Mouse (Mus musculus): ENCODE measurements around the gene Nacad. TPM values are rescaled to one million over a fixed set of nuclear protein-coding genes. Genes with fewer than 3 reads are reported as not detected.

Gene Nacad
- polyA plus RNA-seq, 1 experiment from 2014 or later: 1.3 TPM

- no peak for ATAC-seq (replicated peaks; ENCODE audit: insufficient number of reproducible peaks, low FRiP score, low TSS enrichment)
- H3K9ac ChIP-seq (ENCODE audit: low read depth, low read length): no peak overlapping the region
- no peaks in the 10 kb centered on the region for H3K27me3 ChIP-seq (ENCODE audit: control insufficient read depth, insufficient read depth, low read length)
- H3K9me3 ChIP-seq (replicated peaks; ENCODE audit: control insufficient read depth, low read length): no peaks in the 10 kb centered on the region
- H3K4me1 ChIP-seq (ENCODE audit: control insufficient read depth, insufficient read depth, low read length): no peaks in the 10 kb centered on the region
- no peak overlapping the region for H3K4me3 ChIP-seq (ENCODE audit: low read depth, low read length)
- H3K27ac ChIP-seq (ENCODE audit: low read depth, low read length): no peak overlapping the region
- WGBS (ENCODE audit: insufficient replicate concordance): 65% methylated on average over 8 of the region's 8 CpGs
- H3K36me3 ChIP-seq (ENCODE audit: control insufficient read depth, insufficient read depth, low read length): no peaks in the 10 kb centered on the region
- H3K4me2 ChIP-seq: no peak overlapping the region
These were observed 30.3 kb upstream of the Nacad start for GRCm38 (mm10) chr11:6636150-6636549.

- no peak overlapping the region for H3K9ac ChIP-seq (ENCODE audit: low read depth, low read length)
- no peak overlapping the region for H3K4me2 ChIP-seq
- peaks cover 3% of the 10 kb centered on the region for H3K4me1 ChIP-seq (ENCODE audit: control insufficient read depth, insufficient read depth, low read length)
These were observed 23.8 kb upstream of the Nacad start for GRCm38 (mm10) chr11:6629655-6630054.

GRCm38 (mm10) chr11:6628568-6628967, 22.7 kb upstream of the Nacad start:
- H3K4me1 ChIP-seq (ENCODE audit: control insufficient read depth, insufficient read depth, low read length): peaks cover 14% of the 10 kb centered on the region
- H3K4me3 ChIP-seq (ENCODE audit: low read depth, low read length): no peak overlapping the region
- no peak for ATAC-seq (replicated peaks; ENCODE audit: insufficient number of reproducible peaks, low FRiP score, low TSS enrichment)
- H3K9ac ChIP-seq (ENCODE audit: low read depth, low read length): no peak overlapping the region
- no peaks in the 10 kb centered on the region for H3K27me3 ChIP-seq (ENCODE audit: control insufficient read depth, insufficient read depth, low read length)
- no peak overlapping the region for H3K27ac ChIP-seq (ENCODE audit: low read depth, low read length)
- H3K4me2 ChIP-seq: no peak overlapping the region
- no peaks in the 10 kb centered on the region for H3K9me3 ChIP-seq (replicated peaks; ENCODE audit: control insufficient read depth, low read length)
- 30% methylated on average over 4 of the region's 4 CpGs for WGBS (ENCODE audit: insufficient replicate concordance)
- peaks cover 5% of the 10 kb centered on the region for H3K36me3 ChIP-seq (ENCODE audit: control insufficient read depth, insufficient read depth, low read length)

More at GRCm38 (mm10) chr11:6629655-6630054, 23.8 kb upstream of the Nacad start:
- Histone ChIP-seq H3K27ac (ENCODE audit: low read depth, low read length) (no peak overlapping the region), H3K36me3 (ENCODE audit: control insufficient read depth, insufficient read depth, low read length) (no peaks in the 10 kb centered on the region), H3K9me3 (replicated peaks; ENCODE audit: control insufficient read depth, low read length) (no peaks in the 10 kb centered on the region), H3K4me3 (ENCODE audit: low read depth, low read length) (no peak overlapping the region), H3K27me3 (ENCODE audit: control insufficient read depth, insufficient read depth, low read length) (no peaks in the 10 kb centered on the region)
- ATAC-seq (replicated peaks; ENCODE audit: insufficient number of reproducible peaks, low FRiP score, low TSS enrichment): no peak

DNA sequence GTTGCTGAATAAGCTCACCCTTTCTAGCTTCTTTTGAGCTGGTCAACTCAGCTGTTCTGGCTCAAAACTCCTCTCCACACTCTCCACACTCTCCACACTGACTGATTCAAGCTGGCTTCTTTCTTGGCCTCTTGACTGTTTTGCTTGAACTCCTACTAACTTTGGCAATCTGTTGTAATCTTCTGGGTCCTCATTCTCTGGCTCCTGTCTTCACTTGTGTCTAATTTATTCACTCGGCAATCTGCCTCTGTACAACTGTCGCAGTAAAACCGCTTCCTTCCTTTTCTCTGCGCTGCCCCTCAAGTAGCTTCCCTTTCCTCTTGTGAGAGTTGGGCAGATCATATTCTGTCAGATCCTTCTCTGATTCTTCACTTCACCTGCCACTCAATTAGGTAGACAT, 21.9 kb upstream of the Nacad start:
- peaks cover 9% of the 10 kb centered on the region for H3K36me3 ChIP-seq (ENCODE audit: control insufficient read depth, insufficient read depth, low read length)
- no peaks in the 10 kb centered on the region for H3K27me3 ChIP-seq (ENCODE audit: control insufficient read depth, insufficient read depth, low read length)
- H3K4me1 ChIP-seq (ENCODE audit: control insufficient read depth, insufficient read depth, low read length): peaks cover 15% of the 10 kb centered on the region
- no peak overlapping the region for H3K4me2 ChIP-seq
- H3K27ac ChIP-seq (ENCODE audit: low read depth, low read length): no peak overlapping the region
- no peaks in the 10 kb centered on the region for H3K9me3 ChIP-seq (replicated peaks; ENCODE audit: control insufficient read depth, low read length)
- ATAC-seq (replicated peaks; ENCODE audit: insufficient number of reproducible peaks, low FRiP score, low TSS enrichment): no peak
- no peak overlapping the region for H3K4me3 ChIP-seq (ENCODE audit: low read depth, low read length)
- 83% methylated on average over 4 of the region's 4 CpGs for WGBS (ENCODE audit: insufficient replicate concordance)
- H3K9ac ChIP-seq (ENCODE audit: low read depth, low read length): no peak overlapping the region

GRCm38 (mm10) chr11:6626388-6626772, 20.5 kb upstream of the Nacad start:
- no peak for ATAC-seq (replicated peaks; ENCODE audit: insufficient number of reproducible peaks, low FRiP score, low TSS enrichment)
- Histone ChIP-seq H3K27ac (ENCODE audit: low read depth, low read length) (peak overlapping the region; percentile 87), H3K9me3 (replicated peaks; ENCODE audit: control insufficient read depth, low read length) (no peaks in the 10 kb centered on the region), H3K27me3 (ENCODE audit: control insufficient read depth, insufficient read depth, low read length) (no peaks in the 10 kb centered on the region), H3K4me2 (peak overlapping the region; percentile 80), H3K36me3 (ENCODE audit: control insufficient read depth, insufficient read depth, low read length) (peaks cover 19% of the 10 kb centered on the region), H3K9ac (ENCODE audit: low read depth, low read length) (peak overlapping the region; percentile 89), H3K4me1 (ENCODE audit: control insufficient read depth, insufficient read depth, low read length) (peaks cover 15% of the 10 kb centered on the region), H3K4me3 (ENCODE audit: low read depth, low read length) (peak overlapping the region; percentile 72)
- 9% methylated on average over 16 of the region's 16 CpGs for WGBS (ENCODE audit: insufficient replicate concordance)

DNA sequence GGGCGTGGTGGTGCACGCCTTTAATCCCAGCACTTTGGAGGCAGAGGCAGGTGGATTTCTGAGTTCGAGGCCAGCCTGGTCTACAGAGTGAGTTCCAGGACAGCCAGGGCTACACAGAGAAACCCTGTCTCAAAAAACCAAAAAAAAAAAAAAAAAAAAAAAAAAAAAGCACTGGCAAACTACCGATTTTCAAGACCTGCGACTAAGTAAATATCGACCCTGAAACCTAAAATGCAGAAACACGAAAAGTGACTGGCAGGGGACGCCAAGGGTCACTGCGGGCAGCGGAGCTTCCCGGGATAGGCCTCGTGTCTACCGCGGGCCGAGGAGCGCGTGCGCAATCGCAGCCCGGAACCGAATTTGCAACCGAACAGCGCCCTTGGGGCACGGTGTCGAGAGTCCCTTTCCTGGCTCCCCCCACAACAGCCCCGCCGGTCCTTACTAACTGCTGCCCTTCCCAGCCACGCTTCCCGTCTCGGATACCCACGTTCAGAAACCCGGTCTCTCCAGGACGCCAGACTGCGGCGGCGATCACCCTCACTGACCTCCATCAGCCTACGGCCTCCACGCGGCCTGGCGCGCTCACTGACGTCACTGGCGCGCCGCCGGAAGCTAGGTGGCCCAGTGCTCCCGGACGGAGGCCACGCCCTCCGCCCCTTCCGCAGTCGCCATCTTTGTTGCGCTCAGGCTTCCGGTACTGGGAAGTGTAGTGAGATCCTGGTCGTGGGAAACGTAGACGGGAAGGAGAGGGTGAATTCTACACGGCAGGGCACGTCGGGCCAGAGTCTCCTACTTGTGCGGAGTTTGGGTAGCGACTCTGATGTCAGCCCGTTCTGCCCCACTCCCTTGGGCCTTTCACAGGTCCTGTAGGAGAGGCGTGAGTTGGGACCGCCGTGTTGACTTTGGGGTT, 19.9 kb upstream of the Nacad start, which contains the start of gene Tbrg4:
Gene Tbrg4, minus strand, starts transcription at position 590 of the 910 bp plus-strand sequence.
- peak within 1 kb of the TSS; percentile 87 for H3K27ac ChIP-seq (ENCODE audit: low read depth, low read length)
- ATAC-seq (replicated peaks; ENCODE audit: insufficient number of reproducible peaks, low FRiP score, low TSS enrichment): peak; percentile 92
- H3K4me2 ChIP-seq: peak within 1 kb of the TSS; percentile 89
- H3K9me3 ChIP-seq (replicated peaks; ENCODE audit: control insufficient read depth, low read length): no peaks in the 10 kb centered on the region
- H3K27me3 ChIP-seq (ENCODE audit: control insufficient read depth, insufficient read depth, low read length): no peaks in the 10 kb centered on the region
- H3K9ac ChIP-seq (ENCODE audit: low read depth, low read length): peak within 1 kb of the TSS; percentile 89
- WGBS (ENCODE audit: insufficient replicate concordance): under 1% methylated on average over 66 of the region's 66 CpGs
- peaks cover 23% of the 10 kb centered on the region for H3K36me3 ChIP-seq (ENCODE audit: control insufficient read depth, insufficient read depth, low read length)
- peak within 1 kb of the TSS; percentile 72 for H3K4me3 ChIP-seq (ENCODE audit: low read depth, low read length)
- peaks cover 15% of the 10 kb centered on the region for H3K4me1 ChIP-seq (ENCODE audit: control insufficient read depth, insufficient read depth, low read length)

GRCm38 (mm10) chr11:6624619-6625382, 18.9 kb upstream of the Nacad start:
- Histone ChIP-seq H3K27ac (ENCODE audit: low read depth, low read length) (no peak overlapping the region), H3K4me1 (ENCODE audit: control insufficient read depth, insufficient read depth, low read length) (peaks cover 15% of the 10 kb centered on the region), H3K9ac (ENCODE audit: low read depth, low read length) (peak overlapping the region; percentile 89), H3K4me3 (ENCODE audit: low read depth, low read length) (peak overlapping the region; percentile 72), H3K4me2 (peak overlapping the region; percentile 89), H3K27me3 (ENCODE audit: control insufficient read depth, insufficient read depth, low read length) (no peaks in the 10 kb centered on the region), H3K36me3 (ENCODE audit: control insufficient read depth, insufficient read depth, low read length) (peaks cover 32% of the 10 kb centered on the region), H3K9me3 (replicated peaks; ENCODE audit: control insufficient read depth, low read length) (no peaks in the 10 kb centered on the region)
- ATAC-seq (replicated peaks; ENCODE audit: insufficient number of reproducible peaks, low FRiP score, low TSS enrichment): no peak
- 59% methylated on average over 14 of the region's 14 CpGs for WGBS (ENCODE audit: insufficient replicate concordance)

- Histone ChIP-seq H3K4me3 (ENCODE audit: low read depth, low read length) (no peak overlapping the region), H3K9ac (ENCODE audit: low read depth, low read length) (no peak overlapping the region)
- no peak for ATAC-seq (replicated peaks; ENCODE audit: insufficient number of reproducible peaks, low FRiP score, low TSS enrichment)
These were observed 17.9 kb upstream of the Nacad start for GRCm38 (mm10) chr11:6623704-6624103.

More at GRCm38 (mm10) chr11:6623704-6624103, 17.9 kb upstream of the Nacad start:
- no peak overlapping the region for H3K27ac ChIP-seq (ENCODE audit: low read depth, low read length)
- 87% methylated on average over 10 of the region's 10 CpGs for WGBS (ENCODE audit: insufficient replicate concordance)
- no peaks in the 10 kb centered on the region for H3K9me3 ChIP-seq (replicated peaks; ENCODE audit: control insufficient read depth, low read length)
- no peaks in the 10 kb centered on the region for H3K27me3 ChIP-seq (ENCODE audit: control insufficient read depth, insufficient read depth, low read length)
- peaks cover 15% of the 10 kb centered on the region for H3K4me1 ChIP-seq (ENCODE audit: control insufficient read depth, insufficient read depth, low read length)
- H3K36me3 ChIP-seq (ENCODE audit: control insufficient read depth, insufficient read depth, low read length): peaks cover 42% of the 10 kb centered on the region
- H3K4me2 ChIP-seq: peak overlapping the region; percentile 89

Measured in heart, embryonic 11.5 days (tissue).